Mouse (Mus musculus): ENCODE results near the gene Bcl11b. TPM values are rescaled to one million over a fixed set of nuclear protein-coding genes. Genes with fewer than 3 reads are reported as not detected.

The Bcl11b gene
- polyA plus RNA-seq, 1 experiment, result not detected

DNA sequence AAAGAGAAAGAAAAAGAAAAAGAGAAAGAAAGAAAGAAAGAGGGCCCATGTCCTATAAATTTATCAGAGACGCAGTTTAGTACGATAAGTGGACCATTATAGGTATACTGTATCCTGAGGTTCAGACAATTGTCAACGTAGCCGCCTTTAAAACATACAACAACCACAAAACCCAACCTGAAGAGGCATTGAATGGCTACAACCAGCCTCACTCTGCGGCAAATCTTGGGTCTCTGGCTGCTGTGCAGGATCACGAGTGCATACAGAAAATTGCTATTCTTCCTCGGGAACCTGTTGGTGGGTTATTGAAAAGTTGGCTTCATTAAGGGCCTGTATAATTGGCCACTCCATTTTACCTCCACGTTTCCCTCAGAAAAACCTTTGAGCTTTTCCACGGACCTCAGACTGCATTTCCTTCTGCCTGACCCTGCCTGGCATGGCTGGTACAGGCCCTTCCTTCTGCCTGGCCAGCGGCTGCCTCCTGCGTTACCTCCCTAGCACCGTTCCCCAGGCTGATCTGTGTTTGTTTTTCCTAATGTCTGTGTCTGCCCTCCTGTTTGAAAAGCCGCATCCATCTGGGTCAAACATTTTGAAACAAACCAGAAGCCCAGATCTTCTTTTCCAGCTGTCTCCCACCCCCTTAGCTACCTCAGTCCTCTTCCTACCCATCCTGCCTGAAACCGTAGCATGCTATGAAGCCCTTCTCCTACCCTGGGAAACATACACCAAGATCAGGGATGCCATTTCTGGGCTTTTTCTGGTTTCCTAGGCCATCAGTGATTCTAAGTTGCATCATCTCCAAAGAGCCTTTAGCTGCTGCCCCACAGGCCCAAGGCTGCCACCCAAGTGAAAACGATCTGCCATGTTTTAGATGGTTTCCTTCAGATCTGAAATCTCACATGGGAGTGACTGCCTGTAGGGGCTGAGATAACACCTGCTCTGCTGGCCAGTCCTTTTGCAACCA is 3.4 kb downstream of the Bcl11b start:
- Histone ChIP-seq H3K36me3 (ENCODE audit: control insufficient read depth, insufficient read depth) (no peaks in the 10 kb centered on the region), H3K4me2 (ENCODE audit: low read depth) (no peak overlapping the region), H3K27me3 (ENCODE audit: control insufficient read depth, insufficient read depth, insufficient read length) (peaks cover 47% of the 10 kb centered on the region), H3K79me2 (ENCODE audit: control insufficient read depth, insufficient read depth) (no peaks in the 10 kb centered on the region), H3ac (ENCODE audit: control insufficient read depth, insufficient read length) (no peak overlapping the region), H3K4me3 (no peak overlapping the region)
- no peak for TF ChIP-seq MYOD1 (IDR thresholded peaks at IDR 0.05; ENCODE audit: control insufficient read depth in 1 of 3, insufficient read length in 2 of 3, low read depth in 2 of 3)
- TF ChIP-seq CEBPB (IDR thresholded peaks at IDR 0.05; ENCODE audit: insufficient read depth, poor library complexity, severe bottlenecking), result no peak
- TF ChIP-seq MAX (IDR thresholded peaks at IDR 0.05; ENCODE audit: low read depth), result no peak
- TF ChIP-seq REST (IDR thresholded peaks at IDR 0.05; ENCODE audit: insufficient read depth, insufficient read length), result no peak
- TF ChIP-seq MYOG (IDR thresholded peaks at IDR 0.05; ENCODE audit: control insufficient read depth in 1 of 3, insufficient read depth in 1 of 3, insufficient read length in 2 of 3, low read depth in 2 of 3), result no peak
- no peak for TF ChIP-seq POLR2AphosphoS2 (IDR thresholded peaks at IDR 0.05; ENCODE audit: insufficient read length, low read depth)
- TF ChIP-seq SRF (IDR thresholded peaks at IDR 0.05; ENCODE audit: control insufficient read depth, insufficient read length, low read depth), result no peak

DNA sequence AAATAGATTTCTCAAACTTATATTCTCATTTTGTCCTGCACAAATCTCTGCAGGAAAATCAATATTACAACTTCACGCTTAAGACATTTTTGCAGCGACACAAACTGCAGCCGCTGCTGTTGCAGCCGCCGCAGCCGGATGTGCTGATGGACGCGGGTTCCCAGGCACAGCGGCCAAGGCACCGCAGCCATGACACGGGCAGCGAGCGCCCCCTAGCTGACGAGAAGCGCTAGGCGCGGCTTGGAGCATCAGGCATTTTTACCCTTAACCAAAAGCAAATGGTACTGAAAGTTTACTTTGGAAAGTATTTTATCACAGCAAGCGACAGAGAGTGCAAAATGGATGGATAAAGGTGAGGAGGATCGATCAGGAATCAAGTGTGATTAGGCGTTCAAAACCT is 4.7 kb downstream of the Bcl11b start:
- H3ac ChIP-seq (ENCODE audit: control insufficient read depth, insufficient read length), result no peak overlapping the region
- H3K79me2 ChIP-seq (ENCODE audit: control insufficient read depth, insufficient read depth), result no peaks in the 10 kb centered on the region
- TF ChIP-seq POLR2A (IDR thresholded peaks at IDR 0.05; ENCODE audit: insufficient read length, low read depth) (no peak), MAX (IDR thresholded peaks at IDR 0.05; ENCODE audit: low read depth) (no peak), USF1 (IDR thresholded peaks at IDR 0.05; ENCODE audit: low read depth) (no peak), REST (IDR thresholded peaks at IDR 0.05; ENCODE audit: insufficient read depth, insufficient read length) (no peak), POLR2AphosphoS2 (IDR thresholded peaks at IDR 0.05; ENCODE audit: insufficient read length, low read depth) (no peak), TCF12 (IDR thresholded peaks at IDR 0.05; ENCODE audit: insufficient read depth, poor library complexity, severe bottlenecking) (no peak), TCF3 (IDR thresholded peaks at IDR 0.05; ENCODE audit: insufficient read length, low read depth) (no peak), SRF (IDR thresholded peaks at IDR 0.05; ENCODE audit: control insufficient read depth, insufficient read length, low read depth) (no peak), MYOD1 (IDR thresholded peaks at IDR 0.05; ENCODE audit: control insufficient read depth in 1 of 3, insufficient read length in 2 of 3, low read depth in 2 of 3) (no peak), CEBPB (IDR thresholded peaks at IDR 0.05; ENCODE audit: insufficient read depth, poor library complexity, severe bottlenecking) (no peak), MYOG (IDR thresholded peaks at IDR 0.05; ENCODE audit: control insufficient read depth in 1 of 3, insufficient read depth in 1 of 3, insufficient read length in 2 of 3, low read depth in 2 of 3) (no peak), E2F4 (IDR thresholded peaks at IDR 0.05; ENCODE audit: insufficient read depth) (no peak)
- peaks cover 40% of the 10 kb centered on the region for H3K27me3 ChIP-seq (ENCODE audit: control insufficient read depth, insufficient read depth, insufficient read length)
- H3K36me3 ChIP-seq (ENCODE audit: control insufficient read depth, insufficient read depth), result no peaks in the 10 kb centered on the region
- no peak overlapping the region for H3K4me3 ChIP-seq
- H3K4me2 ChIP-seq (ENCODE audit: low read depth), result no peak overlapping the region

DNA sequence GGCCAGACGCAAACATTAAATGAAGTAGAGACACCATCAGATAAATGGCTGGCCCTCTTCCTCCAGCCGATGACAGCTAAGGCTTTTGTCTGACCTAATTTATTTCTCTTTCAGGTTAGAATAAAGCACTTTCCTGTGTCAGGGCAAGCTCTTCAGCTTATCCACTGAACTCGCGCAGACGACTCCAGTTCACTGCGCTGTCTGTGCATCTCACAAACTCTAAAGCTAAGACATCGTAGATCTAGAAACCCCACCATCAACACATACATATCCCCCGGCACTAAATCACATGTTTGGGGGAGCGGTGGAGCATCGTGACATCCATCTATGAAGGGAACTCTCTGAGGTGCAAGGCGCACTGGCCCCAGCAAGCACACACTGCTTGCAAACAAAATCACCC is 5.5 kb downstream of the Bcl11b start:
- Histone ChIP-seq H3K4me3 (no peak overlapping the region), H3K4me2 (ENCODE audit: low read depth) (no peak overlapping the region), H3K79me2 (ENCODE audit: control insufficient read depth, insufficient read depth) (no peaks in the 10 kb centered on the region), H3K27me3 (ENCODE audit: control insufficient read depth, insufficient read depth, insufficient read length) (peaks cover 31% of the 10 kb centered on the region), H3ac (ENCODE audit: control insufficient read depth, insufficient read length) (no peak overlapping the region), H3K36me3 (ENCODE audit: control insufficient read depth, insufficient read depth) (no peaks in the 10 kb centered on the region)
- TF ChIP-seq CEBPB (IDR thresholded peaks at IDR 0.05; ENCODE audit: insufficient read depth, poor library complexity, severe bottlenecking), result no peak
- no peak for TF ChIP-seq POLR2A (IDR thresholded peaks at IDR 0.05; ENCODE audit: insufficient read length, low read depth)
- no peak for TF ChIP-seq POLR2AphosphoS2 (IDR thresholded peaks at IDR 0.05; ENCODE audit: insufficient read length, low read depth)
- TF ChIP-seq TCF3 (IDR thresholded peaks at IDR 0.05; ENCODE audit: insufficient read length, low read depth), result no peak
- TF ChIP-seq MYOG (IDR thresholded peaks at IDR 0.05; ENCODE audit: control insufficient read depth in 1 of 3, insufficient read depth in 1 of 3, insufficient read length in 2 of 3, low read depth in 2 of 3), result no peak
- no peak for TF ChIP-seq USF1 (IDR thresholded peaks at IDR 0.05; ENCODE audit: low read depth)
- TF ChIP-seq REST (IDR thresholded peaks at IDR 0.05; ENCODE audit: insufficient read depth, insufficient read length), result no peak
- no peak for TF ChIP-seq E2F4 (IDR thresholded peaks at IDR 0.05; ENCODE audit: insufficient read depth)
- no peak for TF ChIP-seq TCF12 (IDR thresholded peaks at IDR 0.05; ENCODE audit: insufficient read depth, poor library complexity, severe bottlenecking)
- TF ChIP-seq SRF (IDR thresholded peaks at IDR 0.05; ENCODE audit: control insufficient read depth, insufficient read length, low read depth), result no peak
- no peak for TF ChIP-seq MAX (IDR thresholded peaks at IDR 0.05; ENCODE audit: low read depth)
- TF ChIP-seq MYOD1 (IDR thresholded peaks at IDR 0.05; ENCODE audit: control insufficient read depth in 1 of 3, insufficient read length in 2 of 3, low read depth in 2 of 3), result no peak

DNA sequence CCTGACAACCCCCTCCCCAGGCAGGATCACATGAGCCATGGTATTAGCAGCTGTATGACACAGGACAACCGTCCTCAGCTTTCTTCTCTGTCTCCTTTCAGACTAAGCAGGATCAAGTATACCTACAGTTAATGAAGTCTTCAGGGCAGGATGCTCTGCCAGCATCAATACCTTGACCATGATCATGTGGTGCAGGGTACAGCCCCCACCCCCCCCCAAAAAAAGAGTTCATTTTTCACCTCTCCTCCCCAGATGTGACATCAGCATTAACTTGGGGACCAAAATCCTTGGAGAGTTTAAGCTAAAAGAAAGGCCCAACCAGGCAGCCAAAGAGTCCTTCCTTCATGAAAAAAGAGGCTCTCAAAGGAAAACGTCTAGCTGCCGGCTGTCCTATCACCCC is 6.2 kb downstream of the Bcl11b start:
- Histone ChIP-seq H3ac (ENCODE audit: control insufficient read depth, insufficient read length) (no peak overlapping the region), H3K36me3 (ENCODE audit: control insufficient read depth, insufficient read depth) (no peaks in the 10 kb centered on the region), H3K79me2 (ENCODE audit: control insufficient read depth, insufficient read depth) (no peaks in the 10 kb centered on the region), H3K27me3 (ENCODE audit: control insufficient read depth, insufficient read depth, insufficient read length) (peaks cover 25% of the 10 kb centered on the region), H3K4me3 (no peak overlapping the region), H3K4me2 (ENCODE audit: low read depth) (no peak overlapping the region)
- TF ChIP-seq MAX (IDR thresholded peaks at IDR 0.05; ENCODE audit: low read depth) (no peak), TCF3 (IDR thresholded peaks at IDR 0.05; ENCODE audit: insufficient read length, low read depth) (no peak), MYOD1 (IDR thresholded peaks at IDR 0.05; ENCODE audit: control insufficient read depth in 1 of 3, insufficient read length in 2 of 3, low read depth in 2 of 3) (no peak), TCF12 (IDR thresholded peaks at IDR 0.05; ENCODE audit: insufficient read depth, poor library complexity, severe bottlenecking) (no peak), USF1 (IDR thresholded peaks at IDR 0.05; ENCODE audit: low read depth) (no peak), REST (IDR thresholded peaks at IDR 0.05; ENCODE audit: insufficient read depth, insufficient read length) (no peak), CEBPB (IDR thresholded peaks at IDR 0.05; ENCODE audit: insufficient read depth, poor library complexity, severe bottlenecking) (no peak), E2F4 (IDR thresholded peaks at IDR 0.05; ENCODE audit: insufficient read depth) (no peak), POLR2AphosphoS2 (IDR thresholded peaks at IDR 0.05; ENCODE audit: insufficient read length, low read depth) (no peak), POLR2A (IDR thresholded peaks at IDR 0.05; ENCODE audit: insufficient read length, low read depth) (no peak), SRF (IDR thresholded peaks at IDR 0.05; ENCODE audit: control insufficient read depth, insufficient read length, low read depth) (no peak)

Data from myocyte (in vitro differentiated cells).